Mouse (Mus musculus) forebrain, embryonic 14.5 days (tissue): ENCODE measurements at regions not wholly inside any gene's neighbourhood (a gene's known extent, or its start where the extent isn't known, plus 50 kb on each side); places are given as distances from the start of the nearest gene placed in this dataset.

ENCODE experiments used
- ATAC-seq: fragments of 200-750 bp; cut with Nextera tagmentation; 2 replicates; pipeline ENCODE4 v1.8.0; 2017; ENCODE audit warnings: mild to moderate bottlenecking, moderate library complexity
- DNase-seq: peaks from one replicate; pipeline ENCODE4 v3.0.0-alpha.2; 2015; ENCODE audit warnings: low spot score
- H3K27ac ChIP-seq: fragments of 300-500 bp; sonication (generic); 2 replicates; pipeline ENCODE4 v1.5.1; 2014; ENCODE audit warnings: low read depth, mild to moderate bottlenecking, control low read depth, low read length, moderate library complexity
- H3K27me3 ChIP-seq: fragments of 300-500 bp; sonication (generic); replicated peaks from 2 replicates; pipeline ENCODE4 v1.6.1; 2014; ENCODE audit warnings: low read length, control low read depth, mixed read lengths; ENCODE audit not compliant: control insufficient read depth, insufficient read depth
- H3K36me3 ChIP-seq: fragments of 300-500 bp; sonication (generic); 2 replicates; pipeline ENCODE4 v1.6.1; 2014; ENCODE audit warnings: low read length, control low read depth; ENCODE audit not compliant: control insufficient read depth, insufficient read depth
- H3K4me1 ChIP-seq: fragments of 300-500 bp; sonication (generic); 2 replicates; pipeline ENCODE4 v1.6.1; 2014; ENCODE audit warnings: antibody characterized with exemption, low read length, control low read depth; ENCODE audit not compliant: control insufficient read depth, insufficient read depth
- H3K4me2 ChIP-seq: fragments of 300-500 bp; sonication (generic); 2 replicates; pipeline ENCODE4 v1.6.1; 2014; ENCODE audit warnings: mild to moderate bottlenecking, control low read depth, low read length
- H3K4me3 ChIP-seq: fragments of 300-500 bp; sonication (generic); 2 replicates; pipeline ENCODE4 v1.5.1; 2014; ENCODE audit warnings: low read depth, low read length, control low read depth
- H3K9ac ChIP-seq: fragments of 300-500 bp; sonication (generic); 2 replicates; pipeline ENCODE4 v1.6.1; 2014; ENCODE audit warnings: mild to moderate bottlenecking, low read length, control low read depth, moderate library complexity
- H3K9me3 ChIP-seq: fragments of 300-500 bp; sonication (generic); replicated peaks from 2 replicates; pipeline ENCODE4 v1.6.1; 2016; ENCODE audit warnings: low read length, control low read depth, mixed read lengths; ENCODE audit not compliant: control insufficient read depth
- WGBS: fragments of 180-500 bp; shearing (Covaris S2); extraction: QIAGEN DNeasy Blood & Tissue Kit; methylation state at CpG from one replicate; pipeline ENCODE4 v1.1.7; 2014; 5-methylcytosine and 5-hydroxymethylcytosine counted together

- ATAC-seq (no peak), DNase-seq (no peak)
- no peaks in the 10 kb centered on the region for H3K4me1 ChIP-seq
- H3K9me3 ChIP-seq, result no peaks in the 10 kb centered on the region
- WGBS, result 70% methylated on average over 5 of the region's 5 CpGs
- no peak overlapping the region for H3K27ac ChIP-seq
- no peak overlapping the region for H3K4me3 ChIP-seq
- H3K27me3 ChIP-seq, result no peaks in the 10 kb centered on the region
- H3K9ac ChIP-seq, result no peak overlapping the region
- no peak overlapping the region for H3K4me2 ChIP-seq
- no peaks in the 10 kb centered on the region for H3K36me3 ChIP-seq
These were observed 53.9 kb upstream of the Igf1 start for GRCm38 (mm10) chr10:87803936-87804791.

DNA sequence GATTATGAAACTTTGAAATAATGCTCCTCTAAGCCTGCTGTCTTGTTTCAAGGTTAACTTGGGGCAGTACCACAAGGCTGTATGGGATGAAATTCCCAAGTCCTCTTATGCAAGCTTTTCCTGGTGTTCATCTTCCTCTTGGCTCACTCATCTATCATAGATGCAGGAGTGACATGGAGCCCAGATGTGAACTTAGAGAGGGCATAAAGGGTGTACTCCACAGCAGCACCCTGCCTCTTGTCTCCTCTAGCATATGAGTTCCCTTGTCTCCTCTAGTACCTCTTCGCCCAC lies 53.3 kb upstream of the Igf1 start:
- H3K4me3 ChIP-seq, result no peak overlapping the region
- H3K27ac ChIP-seq, result no peak overlapping the region
- WGBS, result 96% methylated on average over 1 of the region's 1 CpGs
- DNase-seq, result no peak
- no peak overlapping the region for H3K9ac ChIP-seq
- H3K36me3 ChIP-seq, result no peaks in the 10 kb centered on the region
- H3K4me2 ChIP-seq, result no peak overlapping the region
- ATAC-seq, result no peak
- no peaks in the 10 kb centered on the region for H3K27me3 ChIP-seq
- no peaks in the 10 kb centered on the region for H3K4me1 ChIP-seq
- H3K9me3 ChIP-seq, result no peaks in the 10 kb centered on the region
